Mouse (Mus musculus): ENCODE results near the gene Trmt44.

GRCm38 (mm10) chr5:35537474-35537873, 37.4 kb downstream of the Trmt44 start:
- no peak for TF ChIP-seq CTCF (IDR thresholded peaks at IDR 0.05; ENCODE audit: borderline replicate concordance, insufficient read depth, low read depth, low read length)
- TF ChIP-seq POLR2A (IDR thresholded peaks at IDR 0.05; ENCODE audit: borderline replicate concordance, insufficient read depth, low read length), result no peak

Data from cerebellum, adult 2 months (tissue).